Mouse (Mus musculus): ENCODE data around the gene Mlip.

DNA sequence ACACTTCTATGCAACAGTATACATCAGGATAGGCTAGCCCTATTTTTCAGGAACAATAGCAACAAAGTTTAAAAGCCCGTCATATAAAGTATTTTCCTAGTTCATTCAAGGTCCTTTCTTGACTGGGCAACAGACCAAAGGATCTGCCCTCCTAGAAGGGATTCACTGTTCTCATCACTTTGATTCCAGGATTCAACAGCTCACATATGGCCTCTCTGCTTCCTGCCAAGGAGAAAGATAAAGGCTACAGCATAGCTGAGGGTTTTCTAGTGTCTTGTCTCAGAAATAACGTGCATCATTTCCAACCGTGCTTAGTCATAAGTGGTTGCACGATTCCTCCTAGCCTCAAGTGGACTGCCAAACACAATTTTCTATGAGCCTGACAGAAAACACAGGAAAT is 296.2 kb downstream of the Mlip start:
- no peak for TF ChIP-seq POLR2A (IDR thresholded peaks at IDR 0.05; ENCODE audit: insufficient read depth, low read depth, low read length)
- no peak for TF ChIP-seq CTCF (IDR thresholded peaks at IDR 0.05; ENCODE audit: insufficient read depth, low read depth, low read length)

Data from olfactory bulb, adult 2 months (tissue).